Mouse (Mus musculus) thymus, postnatal 10 days (tissue): ENCODE data around the gene Slc7a5.
A peak's percentile ranks its signal among the peaks of the same experiment; 100 is the strongest.

Source experiments
- DNase-seq, 2 experiments: peaks; one replicate each; pipeline ENCODE4 v3.0.0; 2021; ENCODE audit warnings: low spot score in 2 of 2

Gene Slc7a5

DNA sequence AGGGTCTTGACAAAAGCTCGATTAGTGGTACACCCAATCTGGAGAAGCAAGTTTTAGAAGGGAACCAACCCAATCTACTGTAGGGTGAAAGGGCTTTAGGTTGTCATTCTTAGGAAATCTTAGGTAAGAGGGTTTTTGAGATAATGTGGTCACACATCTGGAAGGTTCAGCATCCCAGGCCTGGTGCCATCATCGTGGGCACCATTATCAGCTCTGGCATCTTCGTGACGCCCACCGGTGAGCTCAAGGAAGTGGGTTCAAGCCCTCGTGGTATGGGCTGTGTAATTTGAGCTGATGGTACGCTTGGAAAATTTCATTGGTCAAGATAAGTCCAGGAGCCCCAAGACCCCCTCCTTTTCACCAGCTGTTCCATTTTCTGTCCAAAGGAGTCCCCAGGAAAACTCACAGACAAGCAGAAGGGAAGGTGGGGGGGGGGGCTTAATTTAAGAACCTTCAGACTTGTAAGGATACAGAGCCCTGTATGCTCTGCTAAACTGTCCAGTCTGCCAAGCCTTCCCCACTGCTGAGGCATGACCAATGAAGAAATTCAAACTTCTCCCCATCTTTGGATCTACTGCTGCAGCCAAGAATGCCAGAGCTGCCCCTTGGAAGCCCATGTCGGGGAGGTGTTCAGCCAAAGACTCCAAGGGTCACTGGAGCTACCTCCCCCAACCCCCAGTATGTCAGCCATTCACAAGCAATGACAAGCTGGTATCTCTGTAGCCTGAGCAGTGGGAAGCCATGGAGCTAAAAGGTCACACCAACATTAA, 1.1 kb upstream of the Slc7a5 start:
- DNase-seq, result peak in 1 of 2 experiments; percentile 18

DNA sequence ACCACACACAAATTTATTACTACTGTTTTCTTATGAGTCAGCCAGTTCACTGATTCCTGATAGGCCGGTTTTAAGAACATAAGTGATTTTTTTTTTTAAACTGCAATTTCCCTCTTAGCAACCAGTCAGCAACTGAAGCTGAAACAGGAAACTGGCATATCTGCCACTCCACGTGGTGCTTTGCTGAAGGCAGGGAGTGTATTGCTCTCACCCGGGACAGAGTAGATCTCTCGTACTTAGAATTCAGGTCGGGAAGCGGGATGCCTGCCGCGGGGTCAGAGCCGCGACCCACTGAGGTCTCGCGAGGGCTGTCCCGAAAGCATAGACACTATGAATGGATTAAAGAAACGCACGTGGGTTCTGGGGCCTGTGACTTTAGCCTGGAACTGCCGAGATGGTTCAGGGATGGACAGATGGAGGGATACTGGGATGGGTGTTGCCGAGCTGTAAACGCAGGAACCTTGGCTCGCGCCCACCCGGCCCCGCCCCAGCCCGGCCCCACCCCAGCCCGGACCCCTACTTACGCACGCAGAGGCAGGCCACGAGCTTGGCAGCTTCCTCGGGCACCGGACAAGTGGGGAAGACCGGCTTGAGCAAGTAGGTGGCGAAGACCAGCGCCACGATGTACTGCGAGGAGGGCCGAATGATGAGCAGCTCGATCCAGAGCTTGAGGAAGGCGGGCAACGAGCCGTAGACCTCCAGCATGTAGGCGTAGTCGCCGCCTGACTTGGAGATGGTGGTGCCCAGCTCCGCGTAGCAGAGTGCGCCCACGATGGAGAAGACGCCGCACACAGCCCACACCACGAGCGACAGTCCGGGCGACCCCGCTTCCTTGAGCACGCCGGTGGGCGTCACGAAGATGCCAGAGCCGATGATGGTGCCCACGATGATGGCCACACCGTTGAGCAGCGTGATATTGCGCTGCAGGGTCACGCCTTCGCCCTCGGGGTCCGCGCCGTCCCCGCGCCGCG, 667 bp downstream of the Slc7a5 start:
- peak; percentile 13 to 23 for DNase-seq

DNA sequence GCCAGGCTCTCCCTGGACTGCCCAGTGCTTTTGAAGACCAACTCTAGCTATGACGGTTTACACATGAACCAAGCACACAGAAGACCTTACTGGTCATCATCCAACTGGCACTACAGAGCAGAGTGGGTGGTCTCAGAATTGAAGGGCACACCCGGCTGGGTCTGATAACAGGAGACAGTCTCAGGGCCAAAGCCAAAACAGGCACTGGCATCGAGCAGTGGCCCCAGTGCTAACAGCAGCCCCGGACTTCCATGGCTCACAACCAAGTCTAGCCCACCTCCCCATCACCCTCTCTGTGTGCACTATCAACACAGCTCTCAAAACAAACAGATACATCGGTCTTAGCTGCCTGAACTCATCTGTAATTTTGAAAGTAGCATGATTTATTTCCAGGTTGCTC, 1.6 kb downstream of the Slc7a5 start:
- DNase-seq, result no peak

DNA sequence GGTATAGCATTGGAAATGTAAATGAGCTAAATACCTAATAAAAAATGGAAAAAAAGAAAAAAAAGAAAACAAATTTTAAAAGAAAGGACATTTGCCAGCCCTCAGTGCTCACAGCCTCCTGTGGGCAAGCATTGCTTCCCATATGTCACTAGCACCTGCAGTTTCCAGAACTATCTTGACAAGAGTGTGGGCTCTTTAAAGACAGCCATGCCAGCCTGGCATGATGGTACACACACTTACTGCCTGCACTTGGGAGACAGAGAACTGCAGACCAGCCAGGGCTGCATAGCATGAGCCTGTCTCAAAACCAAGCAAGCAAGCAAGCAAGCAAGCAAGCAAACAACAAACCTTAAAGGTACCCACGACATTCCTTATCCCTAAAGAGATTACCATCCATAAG, 2.1 kb downstream of the Slc7a5 start:
- DNase-seq, result no peak

DNA sequence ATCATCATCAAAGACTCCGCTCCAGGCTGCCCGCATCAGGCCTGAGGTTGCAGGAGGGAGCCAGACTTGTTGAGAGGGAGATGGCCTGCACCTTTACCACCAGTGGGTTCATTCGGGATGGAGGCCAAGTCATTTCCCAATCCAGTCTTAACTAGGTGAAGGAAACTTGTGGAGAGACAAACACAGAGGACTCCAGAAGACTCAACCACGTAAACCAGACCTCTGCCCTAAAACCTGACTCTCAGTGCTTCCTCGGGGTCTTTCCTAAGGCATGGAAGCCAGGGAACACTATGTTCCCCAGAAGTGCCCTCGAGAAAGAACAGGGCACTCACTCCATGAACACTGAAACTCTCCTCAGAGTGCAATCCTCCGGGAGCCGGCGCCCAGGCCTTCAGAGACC, 2.5 kb downstream of the Slc7a5 start:
- no peak for DNase-seq

DNA sequence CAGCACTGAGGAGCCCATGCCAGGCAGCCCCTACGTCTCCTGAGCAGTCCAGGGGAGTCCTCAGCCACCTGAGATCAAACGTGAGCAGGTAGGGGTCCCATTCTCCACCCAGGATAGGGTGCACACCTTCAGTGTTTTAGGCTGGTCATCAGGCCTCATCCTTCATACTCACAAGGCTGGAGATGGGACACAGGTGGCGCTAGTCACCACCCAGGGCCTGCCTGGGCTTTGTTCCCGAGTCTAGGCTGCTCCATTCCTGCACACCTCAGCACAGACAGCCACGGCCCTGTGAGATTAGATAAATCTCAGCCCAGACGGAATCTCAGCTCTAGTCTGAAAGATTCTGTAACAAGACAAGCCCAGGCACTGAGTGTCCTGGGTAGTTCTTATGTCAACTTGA, 3.5 kb downstream of the Slc7a5 start:
- no peak for DNase-seq

DNA sequence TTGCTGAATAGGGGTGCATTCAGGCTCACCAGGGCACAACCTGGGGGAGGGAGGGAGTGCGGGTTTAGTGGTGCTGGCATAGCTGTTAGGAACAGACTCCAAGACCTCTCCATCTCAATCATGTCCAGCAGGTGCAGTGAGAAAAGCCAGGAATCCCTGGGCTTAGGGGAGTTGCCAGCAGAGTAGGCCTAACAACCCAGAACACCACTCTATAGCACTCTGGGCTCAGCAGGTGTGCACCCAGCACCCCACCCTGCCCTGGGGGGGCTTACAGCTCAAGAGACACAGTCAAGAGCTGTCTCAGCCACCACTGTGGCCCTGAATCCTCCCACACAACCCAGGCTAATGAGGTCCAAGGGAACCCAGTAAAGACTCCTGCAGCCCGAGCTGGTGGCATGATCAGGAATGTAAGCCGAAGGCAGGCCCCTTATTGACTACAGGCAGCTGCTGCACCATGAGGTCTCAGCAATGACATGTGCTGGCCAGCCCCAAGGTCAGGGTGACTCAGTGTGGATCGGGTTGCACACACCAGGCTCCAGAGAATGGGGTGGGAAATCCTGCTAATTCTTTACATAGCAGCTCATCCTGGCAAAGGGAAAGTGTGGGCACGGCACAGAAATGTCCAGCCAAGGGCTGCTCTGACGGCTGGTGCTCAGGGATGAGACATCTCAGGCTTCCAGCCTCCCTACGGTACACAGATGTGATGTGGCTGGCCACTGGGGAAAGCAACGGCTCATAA, 5.8 kb downstream of the Slc7a5 start:
- no peak for DNase-seq

DNA sequence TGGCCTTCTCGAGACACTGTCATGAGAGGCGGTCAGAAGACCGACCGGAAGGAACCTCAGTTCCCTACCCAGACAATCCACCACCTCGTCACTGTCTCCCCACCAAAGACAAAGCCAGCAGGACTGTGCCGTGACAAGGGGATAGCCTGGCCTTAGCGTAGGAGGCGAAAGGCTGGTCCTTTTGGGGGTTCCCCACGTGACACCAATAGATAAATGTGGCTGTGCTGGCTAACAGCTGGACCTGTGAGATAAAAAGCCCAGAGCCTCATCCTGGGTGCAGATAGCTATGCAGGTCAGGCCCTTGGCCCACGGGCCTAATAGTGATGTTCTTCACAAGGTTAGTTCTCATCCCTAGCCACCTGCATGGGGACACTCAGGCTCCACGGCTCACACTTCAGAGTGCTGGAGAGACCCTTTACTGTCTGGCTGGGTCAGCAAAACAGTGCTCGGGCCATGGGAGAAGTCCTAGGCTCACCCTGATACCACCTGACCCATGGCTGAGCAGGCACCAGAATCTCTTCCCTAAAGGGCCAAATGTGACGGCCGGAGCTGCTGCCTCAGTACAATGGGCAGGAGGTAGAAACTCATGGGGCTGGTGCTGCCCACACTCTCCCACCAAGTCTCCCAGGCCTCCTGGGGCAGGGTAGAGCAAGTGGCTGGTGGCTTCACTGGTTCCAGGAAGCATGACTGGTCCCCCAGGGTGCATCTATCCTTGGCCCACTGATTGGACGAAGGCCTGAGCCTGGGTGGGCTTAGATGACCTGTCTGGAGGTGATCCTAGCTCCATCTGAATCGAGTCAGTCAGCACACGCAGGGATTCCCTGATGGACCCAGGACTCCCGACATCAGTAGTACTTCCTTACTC, 8.1 kb downstream of the Slc7a5 start:
- no peak for DNase-seq

DNA sequence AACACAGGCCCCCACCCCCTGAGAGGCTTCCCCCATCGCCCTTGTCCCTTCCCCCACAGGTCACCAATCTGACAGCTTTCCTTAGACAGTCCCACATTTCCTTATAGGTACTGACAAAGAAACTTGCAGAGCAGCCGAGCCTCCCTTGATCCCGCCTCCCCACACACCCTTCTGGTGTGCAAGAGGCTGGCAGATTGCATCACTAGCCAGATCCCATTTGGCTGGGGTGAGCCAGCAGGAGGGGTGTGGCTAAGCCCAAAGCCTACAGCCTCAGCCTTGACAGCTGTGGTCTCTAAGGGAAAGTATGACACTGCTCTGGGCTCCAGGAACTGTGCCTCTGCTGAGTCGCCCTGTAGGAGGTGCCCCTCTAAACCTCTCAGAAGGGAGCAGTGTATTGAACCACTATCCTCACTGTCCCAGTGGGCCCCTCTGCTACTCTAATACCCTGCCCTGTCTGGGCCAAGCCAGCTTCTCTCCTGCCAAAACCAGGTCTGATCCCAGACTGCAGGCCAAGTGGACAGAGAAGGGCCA, 9.0 kb downstream of the Slc7a5 start:
- peak; percentile 25 to 36 for DNase-seq

DNA sequence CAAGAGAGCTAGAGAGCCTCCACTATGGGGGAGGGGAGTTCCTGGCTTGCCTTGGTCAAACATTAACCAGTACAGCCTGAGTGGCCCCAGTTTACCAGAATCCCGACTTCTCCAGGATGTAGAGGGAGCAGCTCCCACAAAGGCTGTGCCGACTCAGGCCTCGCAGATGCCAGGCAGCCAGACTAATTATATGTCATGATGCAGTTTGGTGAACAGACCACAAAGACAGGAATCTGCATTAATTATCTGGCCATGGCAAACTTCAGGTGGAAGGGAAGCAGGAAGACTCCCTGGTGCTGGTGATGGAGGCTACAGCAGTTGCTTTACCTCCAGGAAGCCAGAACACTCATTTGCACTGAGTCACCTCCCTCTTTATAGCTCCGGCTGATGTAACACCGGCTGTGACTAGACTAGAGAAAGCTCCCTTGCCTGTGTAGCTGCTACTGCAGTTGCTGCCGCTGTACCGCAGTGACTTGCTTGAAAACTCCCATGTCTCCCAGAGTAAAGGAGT, 9.6 kb downstream of the Slc7a5 start:
- no peak for DNase-seq

DNA sequence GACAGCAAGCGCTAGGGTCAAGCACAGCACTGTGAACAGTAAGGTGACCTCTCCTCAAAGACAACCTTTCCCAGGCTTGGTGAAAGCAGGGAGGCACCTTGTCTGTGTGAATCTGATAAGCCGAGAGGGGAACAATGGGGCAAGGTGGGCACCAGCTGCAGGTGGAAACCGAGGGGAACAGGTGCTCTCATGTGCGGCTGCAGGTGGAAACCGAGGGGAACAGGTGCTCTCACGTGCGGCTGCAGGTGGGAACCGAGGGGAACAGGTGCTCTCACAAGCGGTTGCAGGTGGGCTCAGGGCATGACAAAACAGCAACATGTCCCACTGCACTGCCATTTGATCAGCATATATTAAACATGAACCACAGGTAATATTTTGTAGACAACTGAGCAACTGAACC, 10.3 kb downstream of the Slc7a5 start:
- no peak for DNase-seq

DNA sequence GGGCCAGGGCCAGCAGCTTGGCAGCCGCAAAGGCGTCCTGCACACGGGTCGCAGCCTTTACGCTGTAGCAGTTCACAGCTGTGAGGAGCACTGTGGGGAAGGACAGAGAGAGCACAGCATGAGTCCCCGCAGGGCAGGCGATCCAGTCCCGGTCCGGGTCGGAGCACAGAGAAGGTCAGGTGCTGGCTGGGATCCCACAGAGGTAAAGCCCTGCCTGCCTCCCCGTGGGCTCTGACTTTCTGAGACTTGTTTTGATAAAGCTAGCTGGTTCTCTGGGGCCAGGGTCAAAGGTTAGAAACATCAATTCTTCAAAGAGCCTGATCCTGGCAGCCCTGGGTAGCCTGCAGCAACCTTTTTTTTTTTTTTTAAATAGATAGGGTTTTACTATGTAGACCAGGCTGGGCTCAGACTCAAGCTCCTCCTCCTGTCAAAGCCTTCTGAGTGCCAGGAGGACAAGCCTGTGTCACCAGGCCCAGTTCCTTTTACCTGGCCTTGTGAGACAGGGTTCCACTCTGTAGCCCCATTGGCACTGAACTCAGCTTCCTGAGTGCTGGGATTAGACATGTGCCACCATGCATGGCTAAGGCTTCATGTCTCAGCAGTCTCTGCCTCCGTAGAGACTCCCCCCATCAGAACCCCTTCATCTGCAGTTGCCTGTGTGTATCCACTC, 10.9 kb downstream of the Slc7a5 start:
- DNase-seq, result no peak

DNA sequence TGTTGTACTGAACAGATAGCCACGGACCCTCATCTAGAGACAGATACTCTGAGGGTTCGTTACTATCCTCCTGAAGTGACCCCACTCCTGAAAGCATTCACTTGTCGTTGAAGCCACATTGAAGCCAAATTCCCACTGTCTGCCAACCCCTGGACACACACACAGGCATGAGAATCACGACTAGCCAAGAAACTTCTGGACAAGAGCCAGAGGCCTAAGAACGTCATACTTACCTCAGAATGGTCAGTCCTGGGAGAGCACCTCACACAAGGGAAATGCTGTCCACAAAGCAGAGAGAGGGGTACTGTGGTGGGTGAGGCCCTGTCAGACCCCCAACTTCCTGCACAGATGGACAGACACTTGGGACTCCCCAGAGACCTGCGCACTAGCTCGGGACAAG, 11.6 kb downstream of the Slc7a5 start:
- no peak for DNase-seq

DNA sequence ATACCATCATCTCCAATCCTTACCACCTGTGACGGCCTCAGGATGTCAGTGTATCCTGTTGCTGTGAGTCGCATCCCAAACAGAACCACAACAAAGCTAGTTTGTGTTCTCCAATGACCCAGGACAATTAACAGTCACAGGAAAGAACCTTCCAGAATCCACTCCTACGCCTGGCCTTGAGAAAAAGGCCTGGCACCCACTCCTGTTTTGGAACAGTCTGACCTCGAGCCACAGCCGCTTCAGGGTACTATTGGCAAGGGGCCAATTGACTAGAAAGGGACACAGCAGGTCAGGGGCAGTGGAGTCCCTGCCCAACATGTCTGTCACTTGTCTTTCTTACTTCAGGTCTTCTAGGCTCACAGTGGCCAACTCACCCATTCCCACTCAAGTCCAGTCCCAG, 14.6 kb downstream of the Slc7a5 start:
- DNase-seq, result no peak

DNA sequence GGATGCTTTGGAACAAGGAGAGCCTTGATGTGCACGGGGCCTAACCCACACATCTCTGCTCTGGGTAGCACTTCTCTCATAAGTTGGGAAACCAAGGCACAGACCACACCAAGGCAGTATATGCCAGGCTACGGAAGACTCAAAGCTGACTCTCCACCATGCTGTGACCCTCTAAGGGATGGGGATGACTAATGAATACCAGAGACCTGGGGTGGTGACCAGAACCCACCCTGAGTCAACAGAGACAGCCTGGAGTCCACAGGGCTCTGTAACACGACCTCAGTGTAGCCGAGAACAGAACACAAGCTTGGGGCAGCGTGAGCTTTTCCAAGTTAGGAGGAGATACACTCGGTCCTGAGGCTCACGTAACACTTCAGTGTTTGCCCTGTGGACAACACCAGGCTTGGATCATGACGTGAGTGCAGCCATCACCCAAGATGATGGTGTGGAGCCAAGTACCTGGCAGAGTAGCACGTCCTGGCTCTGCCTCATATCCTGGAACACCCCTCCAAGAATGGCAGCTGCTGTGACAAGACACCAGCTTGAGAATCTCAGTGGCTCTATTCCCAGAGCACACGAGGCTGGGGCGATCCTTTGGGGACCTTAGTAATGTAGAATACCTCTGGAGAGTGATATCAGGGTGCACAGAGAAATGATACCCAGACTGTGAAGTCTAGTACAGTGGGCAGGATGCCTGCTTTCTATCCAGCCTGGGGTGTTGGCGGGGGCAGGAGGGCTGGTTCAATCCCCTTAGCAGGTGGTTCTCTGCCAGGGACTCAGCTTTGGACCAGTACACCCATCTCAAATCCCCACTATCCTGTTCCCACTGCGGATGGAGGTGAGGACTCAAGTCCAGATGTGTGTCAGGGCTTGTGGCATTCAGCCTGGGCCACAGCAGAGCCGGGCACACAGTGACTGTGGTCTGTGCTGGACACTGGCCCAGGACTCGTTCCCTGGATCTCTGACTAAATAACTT, 17.4 kb downstream of the Slc7a5 start:
- no peak for DNase-seq

DNA sequence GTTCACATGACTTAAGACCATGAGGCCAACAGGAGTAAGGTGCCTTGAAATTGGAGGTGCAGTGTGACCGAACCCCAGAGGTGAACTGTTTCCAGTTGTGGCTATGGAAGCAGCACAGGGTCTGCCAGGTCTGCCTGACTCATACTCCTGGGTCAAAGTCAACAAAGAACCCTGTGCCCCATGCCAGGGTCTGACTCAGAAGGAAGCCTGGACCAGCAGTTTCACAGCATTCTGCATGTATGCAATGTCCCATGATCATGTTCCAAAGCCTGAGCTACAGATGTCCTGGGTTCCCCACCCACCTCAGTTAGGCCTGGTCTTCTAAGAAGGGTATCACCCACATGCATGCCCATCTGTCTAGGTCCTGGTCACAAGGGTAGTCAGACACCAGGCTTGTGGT, 18.2 kb downstream of the Slc7a5 start:
- no peak for DNase-seq

DNA sequence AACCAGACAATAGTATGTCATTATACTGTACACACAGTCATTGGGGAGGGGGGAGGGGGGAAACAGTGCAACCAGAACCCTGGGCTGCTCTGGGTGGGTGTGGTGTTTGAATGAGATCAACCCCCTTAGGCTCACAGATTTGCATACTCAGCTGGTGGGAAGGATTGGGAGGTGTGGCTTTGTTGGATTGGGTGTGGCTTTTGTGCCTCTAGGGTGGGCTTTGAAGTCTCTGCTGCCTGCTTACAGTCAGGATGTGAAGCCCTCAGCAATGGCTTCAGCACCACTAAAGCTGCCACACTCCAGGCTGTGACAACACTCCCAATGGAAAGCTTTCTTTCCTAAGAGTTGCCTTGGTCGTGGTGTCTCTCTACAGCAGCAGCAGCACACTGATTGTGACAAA, 19.9 kb downstream of the Slc7a5 start:
- DNase-seq, result no peak

DNA sequence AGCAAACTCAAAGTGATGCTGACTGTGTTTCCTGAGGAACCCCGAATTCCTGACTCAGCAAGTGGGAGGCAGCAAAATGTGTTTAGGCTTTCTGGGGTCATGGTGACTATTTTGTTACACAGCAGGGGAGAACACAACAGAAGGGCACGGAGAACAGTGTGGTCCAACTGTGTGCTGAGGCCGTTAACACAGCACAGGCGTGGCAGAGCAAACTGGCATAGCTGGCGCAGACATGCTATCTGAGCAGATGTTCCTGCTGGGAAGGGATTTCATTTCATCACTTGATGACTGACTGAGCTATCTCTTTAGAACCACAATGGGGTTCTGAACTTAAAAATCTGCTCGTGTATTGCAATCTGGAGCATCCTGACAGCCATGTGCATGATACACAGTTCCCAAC, 22.1 kb downstream of the Slc7a5 start:
- no peak for DNase-seq

DNA sequence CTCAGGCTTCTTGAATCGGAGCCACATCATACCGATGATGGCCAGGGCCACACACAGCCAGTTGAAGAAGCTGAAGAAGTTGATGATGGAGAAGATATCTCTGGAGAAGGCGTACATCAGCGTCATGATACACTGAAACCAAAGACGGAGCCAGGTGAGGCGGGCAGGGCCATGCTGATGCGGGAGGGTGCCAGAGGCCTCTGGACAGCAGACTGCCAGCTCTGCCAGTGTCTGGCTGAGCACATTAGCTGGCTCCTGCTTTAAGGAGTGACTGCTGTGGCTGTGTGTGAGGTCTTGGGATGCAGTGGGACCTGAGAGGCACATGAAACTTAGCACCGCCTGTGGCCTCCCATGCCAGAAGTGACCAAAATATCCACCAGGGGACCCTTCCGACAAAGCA, 22.5 kb downstream of the Slc7a5 start:
- no peak for DNase-seq
